Mouse (Mus musculus): ENCODE data around the gene Ube2g2. TPM values are rescaled to one million over a fixed set of nuclear protein-coding genes. Genes with fewer than 3 reads are reported as not detected.

The Ube2g2 gene
- total and polyA plus RNA-seq, 3 experiments, result 37.4 to 55.0 (median 50.0) TPM

Small RNA genes lying within 50 kb of the gene (microRNA-seq; reads per million reads assigned to microRNA genes)
- gene Mir1930, result 5.0 to 8.6 reads per million in 2 experiments

Other genes starting within 250 kb of the Ube2g2 start
- 10 to 100 TPM; 14.4 to 23.5 TPM for gene Adarb1, start 204.0 kb upstream of the Ube2g2 start, total RNA-seq (2021)
- 11.3 and 13.5 TPM in 2 replicates for gene Adarb1, start 204.0 kb upstream of the Ube2g2 start, polyA plus RNA-seq (2012; rRNA removed)
- 10 to 100 TPM; 17.9 to 21.0 TPM for gene Fam207a, start 106.5 kb upstream of the Ube2g2 start, total RNA-seq (2021)
- 26.4 and 30.5 TPM in 2 replicates for gene Fam207a, start 106.5 kb upstream of the Ube2g2 start, polyA plus RNA-seq (2012; rRNA removed)
- gene Itgb2, start 92.0 kb upstream of the Ube2g2 start, total RNA-seq (2021), result 1 to 10 TPM; 9.5 to 9.8 TPM
- 5.1 and 7.4 TPM in 2 replicates for gene Itgb2, start 92.0 kb upstream of the Ube2g2 start, polyA plus RNA-seq (2012; rRNA removed)
- 100 to 1,000 TPM; 174 to 202 TPM for gene Pttg1ip, start 40.6 kb upstream of the Ube2g2 start, total RNA-seq (2021)
- gene Pttg1ip, start 40.6 kb upstream of the Ube2g2 start, polyA plus RNA-seq (2012; rRNA removed), result 127 and 165 TPM in 2 replicates
- gene Sumo3, start 16.2 kb upstream of the Ube2g2 start, total RNA-seq (2021), result 100 to 1,000 TPM in 1 of 2 experiments, 10 to 100 TPM in 1; 97.7 to 104 TPM
- gene Sumo3, start 16.2 kb upstream of the Ube2g2 start, polyA plus RNA-seq (2012; rRNA removed), result 83.8 and 91.1 TPM in 2 replicates
- 10 to 100 TPM; 27.5 to 28.5 TPM for gene Gm49325, start 16.1 kb upstream of the Ube2g2 start, total RNA-seq (2021)
- gene Gm49325, start 16.1 kb upstream of the Ube2g2 start, polyA plus RNA-seq (2012; rRNA removed), result not detected in 2 replicates
- under 1 TPM; 0.17 to 0.62 TPM for gene Tspear, start 64.3 kb downstream of the Ube2g2 start, total RNA-seq (2021)
- gene Tspear, start 64.3 kb downstream of the Ube2g2 start, polyA plus RNA-seq (2012; rRNA removed), result 0.94 and 1.1 TPM in 2 replicates
- gene Gm19402, start 68.5 kb downstream of the Ube2g2 start, total RNA-seq (2021), result not detected
- gene Gm19402, start 68.5 kb downstream of the Ube2g2 start, polyA plus RNA-seq (2012; rRNA removed), result not detected in 2 replicates
- not detected for gene Gm9508, start 75.0 kb downstream of the Ube2g2 start, total RNA-seq (2021)
- gene Gm9508, start 75.0 kb downstream of the Ube2g2 start, polyA plus RNA-seq (2012; rRNA removed), result not detected in 2 replicates
- not detected for gene Gm10272, start 84.4 kb downstream of the Ube2g2 start, total RNA-seq (2021)
- not detected in 2 replicates for gene Gm10272, start 84.4 kb downstream of the Ube2g2 start, polyA plus RNA-seq (2012; rRNA removed)
- not detected for gene Gm10024, start 89.2 kb downstream of the Ube2g2 start, total RNA-seq (2021)
- gene Gm10024, start 89.2 kb downstream of the Ube2g2 start, polyA plus RNA-seq (2012; rRNA removed), result not detected in 2 replicates
- gene Gm10142, start 93.5 kb downstream of the Ube2g2 start, total RNA-seq (2021), result not detected
- gene Gm10142, start 93.5 kb downstream of the Ube2g2 start, polyA plus RNA-seq (2012; rRNA removed), result not detected in 2 replicates
- gene Krtap12-1, start 98.3 kb downstream of the Ube2g2 start, total RNA-seq (2021), result not detected
- not detected in 2 replicates for gene Krtap12-1, start 98.3 kb downstream of the Ube2g2 start, polyA plus RNA-seq (2012; rRNA removed)
- gene Gm10100, start 104.2 kb downstream of the Ube2g2 start, total RNA-seq (2021), result not detected
- not detected in 2 replicates for gene Gm10100, start 104.2 kb downstream of the Ube2g2 start, polyA plus RNA-seq (2012; rRNA removed)
- gene Gm18596, start 120.4 kb downstream of the Ube2g2 start, total RNA-seq (2021), result not detected
- not detected in 2 replicates for gene Gm18596, start 120.4 kb downstream of the Ube2g2 start, polyA plus RNA-seq (2012; rRNA removed)
- gene Gm9736, start 129.1 kb downstream of the Ube2g2 start, total RNA-seq (2021), result not detected
- gene Gm9736, start 129.1 kb downstream of the Ube2g2 start, polyA plus RNA-seq (2012; rRNA removed), result not detected in 2 replicates
- not detected for gene Gm3233, start 137.4 kb downstream of the Ube2g2 start, total RNA-seq (2021)
- gene Gm3233, start 137.4 kb downstream of the Ube2g2 start, polyA plus RNA-seq (2012; rRNA removed), result not detected in 2 replicates
- not detected for gene Gm3238, start 149.1 kb downstream of the Ube2g2 start, total RNA-seq (2021)
- gene Gm3238, start 149.1 kb downstream of the Ube2g2 start, polyA plus RNA-seq (2012; rRNA removed), result not detected in 2 replicates
- not detected for gene Gm7138, start 154.7 kb downstream of the Ube2g2 start, total RNA-seq (2021)
- not detected in 2 replicates for gene Gm7138, start 154.7 kb downstream of the Ube2g2 start, polyA plus RNA-seq (2012; rRNA removed)
- not detected for gene Gm3250, start 160.3 kb downstream of the Ube2g2 start, total RNA-seq (2021)
- gene Gm3250, start 160.3 kb downstream of the Ube2g2 start, polyA plus RNA-seq (2012; rRNA removed), result not detected in 2 replicates
- gene Gm7137, start 165.9 kb downstream of the Ube2g2 start, total RNA-seq (2021), result not detected
- not detected in 2 replicates for gene Gm7137, start 165.9 kb downstream of the Ube2g2 start, polyA plus RNA-seq (2012; rRNA removed)
- not detected for gene Gm9639, start 172.8 kb downstream of the Ube2g2 start, total RNA-seq (2021)
- gene Gm9639, start 172.8 kb downstream of the Ube2g2 start, polyA plus RNA-seq (2012; rRNA removed), result not detected in 2 replicates
- gene Gm19668, start 176.9 kb downstream of the Ube2g2 start, total RNA-seq (2021), result not detected
- gene Gm19668, start 176.9 kb downstream of the Ube2g2 start, polyA plus RNA-seq (2012; rRNA removed), result not detected in 2 replicates
- gene Gm9507, start 189.6 kb downstream of the Ube2g2 start, total RNA-seq (2021), result not detected
- gene Gm9507, start 189.6 kb downstream of the Ube2g2 start, polyA plus RNA-seq (2012; rRNA removed), result 0.31 TPM in 1 of 2 replicates, not detected in the other
- not detected for gene Gm2696, start 192.4 kb downstream of the Ube2g2 start, total RNA-seq (2021)
- gene Gm2696, start 192.4 kb downstream of the Ube2g2 start, polyA plus RNA-seq (2012; rRNA removed), result not detected in 2 replicates
- not detected for gene Krtap10-4, start 204.8 kb downstream of the Ube2g2 start, total RNA-seq (2021)
- not detected in 2 replicates for gene Krtap10-4, start 204.8 kb downstream of the Ube2g2 start, polyA plus RNA-seq (2012; rRNA removed)
- gene Krtap10-10, start 213.7 kb downstream of the Ube2g2 start, total RNA-seq (2021), result not detected
- gene Krtap10-10, start 213.7 kb downstream of the Ube2g2 start, polyA plus RNA-seq (2012; rRNA removed), result not detected in 2 replicates
- not detected for gene Gm36176, start 224.5 kb downstream of the Ube2g2 start, total RNA-seq (2021)
- gene Gm36176, start 224.5 kb downstream of the Ube2g2 start, polyA plus RNA-seq (2012; rRNA removed), result not detected in 2 replicates
- gene Gm10318, start 230.6 kb downstream of the Ube2g2 start, total RNA-seq (2021), result not detected
- not detected in 2 replicates for gene Gm10318, start 230.6 kb downstream of the Ube2g2 start, polyA plus RNA-seq (2012; rRNA removed)
- not detected for gene Gm3285, start 239.7 kb downstream of the Ube2g2 start, total RNA-seq (2021)
- gene Gm3285, start 239.7 kb downstream of the Ube2g2 start, polyA plus RNA-seq (2012; rRNA removed), result not detected in 2 replicates

All from adrenal gland, adult 2 months (tissue).